Mouse (Mus musculus) embryonic fibroblast, embryonic 13.5 days (primary cell): ENCODE measurements around the gene Klc2. TPM values are rescaled to one million over a fixed set of nuclear protein-coding genes. Genes with fewer than 3 reads are reported as not detected.

ENCODE experiments used
- H3K27ac ChIP-seq: 2 replicates; pipeline ENCODE4 v1.5.1; 2012; ENCODE audit warnings: low read length, control low read depth, inconsistent platforms; ENCODE audit not compliant: insufficient read depth
- H3K4me1 ChIP-seq: 2 replicates; pipeline ENCODE4 v1.6.1; 2011; ENCODE audit warnings: low read length; ENCODE audit not compliant: control insufficient read depth, insufficient read depth
- H3K4me3 ChIP-seq: 2 replicates; pipeline ENCODE4 v1.5.1; 2011; ENCODE audit warnings: mild to moderate bottlenecking, control low read depth, low read length; ENCODE audit not compliant: insufficient read depth
- CTCF ChIP-seq: IDR thresholded peaks from 2 replicates; pipeline ENCODE4 v1.5.1; 2011; ENCODE audit warnings: mild to moderate bottlenecking, control low read depth, low read length, moderate library complexity, borderline replicate concordance; ENCODE audit not compliant: insufficient read depth
- POLR2A ChIP-seq: IDR thresholded peaks from 2 replicates; pipeline ENCODE4 v1.6.1; 2011; ENCODE audit warnings: low read depth, mild to moderate bottlenecking, control low read depth, low read length, moderate library complexity
- polyA plus RNA-seq: library from polyadenylated mRNA; stranded (reverse); fragments of >200 nt; gene quantifications from 2 replicates; pipeline ENCODE4 v1.2.4, GENCODE M21; 2011; ENCODE audit warnings: low read depth; ENCODE audit not compliant: missing spikeins, insufficient read length

The Klc2 gene
- polyA plus RNA-seq, 1 experiment = 24.2 TPM

DNA sequence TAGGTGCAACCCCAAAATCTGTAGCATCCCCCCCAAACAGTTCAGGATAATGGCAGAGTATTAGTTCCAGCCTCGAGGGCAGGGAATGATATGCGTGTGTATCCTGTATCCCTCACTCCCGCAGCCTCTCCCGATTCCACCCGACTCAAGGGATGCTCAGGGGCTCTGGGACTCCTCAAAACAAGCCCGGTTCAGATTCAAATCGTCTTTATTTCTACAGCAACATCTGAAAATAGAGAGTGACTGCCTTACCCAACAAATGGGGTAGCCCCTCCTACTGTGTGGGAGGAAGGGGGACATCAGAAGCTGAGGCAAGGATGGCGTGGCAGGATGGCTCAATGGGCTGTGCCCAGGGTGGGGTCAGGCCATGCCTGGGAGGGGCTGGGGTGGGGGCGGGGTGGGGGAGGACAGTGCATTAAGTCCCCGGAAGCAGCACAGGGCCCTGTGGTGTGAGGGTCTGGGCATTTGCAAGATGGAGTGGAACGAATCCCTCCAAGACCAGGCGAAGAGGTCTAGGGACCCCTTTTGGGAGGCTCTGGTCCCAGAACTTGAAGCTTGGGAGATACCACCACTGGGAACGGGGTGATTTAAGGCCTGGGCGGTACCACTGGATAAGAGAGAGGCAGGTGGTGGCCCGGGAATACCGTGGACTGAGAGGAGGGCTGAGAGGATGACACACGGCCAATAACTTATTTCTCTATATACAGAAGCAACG lies 10.6 kb downstream of the Klc2 start:
- no peak for TF ChIP-seq CTCF
- no peak for TF ChIP-seq POLR2A
- Histone ChIP-seq H3K27ac (no peak overlapping the region), H3K4me1 (peaks cover 5% of the 10 kb centered on the region), H3K4me3 (no peak overlapping the region)

DNA sequence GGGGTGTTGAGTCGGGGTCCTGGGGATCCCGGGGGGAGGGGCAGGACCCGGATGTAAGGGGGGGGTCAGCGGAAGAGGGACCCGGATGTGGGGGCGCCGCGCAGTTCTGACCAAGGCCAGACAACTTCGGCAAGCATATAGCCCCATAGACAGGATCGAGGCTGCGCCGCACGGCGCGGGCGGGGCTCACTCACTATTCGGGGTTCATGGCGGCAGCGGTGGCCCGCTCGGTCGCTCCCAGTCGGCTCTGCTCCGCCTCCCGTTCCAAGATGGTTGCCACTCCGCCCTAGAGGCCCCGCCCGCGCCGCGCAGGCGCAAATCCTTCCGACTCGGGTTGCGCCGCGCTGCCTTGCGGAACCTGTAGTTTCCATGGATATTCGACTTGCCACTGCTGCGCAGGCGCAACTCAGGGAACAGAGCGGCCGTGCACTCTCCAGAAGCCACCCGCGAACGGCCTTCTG lies 11.6 kb downstream of the Klc2 start, which contains the start of gene Rab1b:
Rab1b (minus strand) TSS at position 342 of the 461 bp plus-strand sequence.
- Histone ChIP-seq H3K4me3 (peak within 1 kb of the TSS; percentile 84), H3K4me1 (peaks cover 5% of the 10 kb centered on the region), H3K27ac (peak within 1 kb of the TSS; percentile 94)
- TF ChIP-seq CTCF (no peak), POLR2A (peak; percentile 71)

DNA sequence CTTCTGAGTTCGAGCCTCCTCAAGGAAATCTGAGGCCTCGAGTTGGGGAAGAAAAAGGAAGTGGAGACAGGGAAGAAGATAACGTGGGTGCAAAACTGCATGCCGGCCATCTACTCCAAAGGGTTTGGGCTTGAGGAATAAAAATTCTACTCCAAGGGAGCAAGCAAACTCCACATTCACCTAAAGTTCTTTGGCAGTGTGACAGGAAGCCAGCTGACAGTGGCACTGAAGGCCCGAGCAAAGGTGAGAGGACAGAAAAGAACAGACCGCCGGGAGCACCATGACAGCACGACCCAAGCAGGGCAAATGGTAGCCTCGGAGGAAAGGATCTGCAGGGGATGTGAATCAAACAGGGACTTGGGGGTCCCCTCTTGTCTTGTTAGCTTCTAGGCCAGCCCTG lies 12.3 kb downstream of the Klc2 start:
- Histone ChIP-seq H3K4me3 (peak overlapping the region; percentile 84), H3K4me1 (peaks cover 5% of the 10 kb centered on the region), H3K27ac (peak overlapping the region; percentile 94)
- TF ChIP-seq CTCF (no peak), POLR2A (no peak)

DNA sequence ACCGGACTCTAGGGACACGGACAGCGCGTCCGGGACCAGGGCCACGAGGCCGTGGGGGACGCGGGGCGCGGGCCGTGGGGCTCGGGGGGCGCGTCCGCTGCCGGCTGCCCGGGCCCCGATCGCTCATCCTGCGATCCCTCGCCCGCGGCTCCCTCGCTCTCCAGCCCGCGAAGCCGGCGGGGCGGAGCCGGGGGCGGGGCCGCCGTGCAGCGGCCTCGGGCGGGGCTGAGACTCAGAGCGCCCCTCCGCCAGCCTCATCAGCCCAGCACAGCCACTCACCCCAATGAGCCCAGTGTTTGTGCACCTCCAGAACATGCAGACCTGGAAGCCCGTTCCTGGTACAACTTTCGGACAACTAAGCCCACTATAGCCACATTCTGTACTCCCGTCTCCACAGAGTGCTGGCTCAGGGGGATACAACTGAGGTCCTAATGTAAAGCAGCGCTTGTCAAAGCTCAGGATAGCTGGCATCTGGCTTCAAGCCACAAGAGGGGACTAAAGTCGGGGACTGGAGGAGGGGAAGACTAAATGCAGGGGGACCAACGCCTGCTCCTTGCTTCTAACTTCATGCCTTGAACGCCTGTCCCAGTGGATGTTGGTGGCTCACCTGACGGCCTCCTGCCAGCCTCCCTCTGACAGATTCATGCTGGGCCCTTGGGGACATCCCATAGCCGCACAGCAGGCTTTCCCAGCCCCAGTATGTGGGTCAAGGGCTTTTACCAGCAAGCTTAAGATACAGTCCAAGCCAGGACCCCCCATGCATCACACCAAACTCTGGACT lies 19.8 kb downstream of the Klc2 start, which contains the start of gene Cnih2:
Cnih2 (minus strand) TSS at position 159 of the 781 bp plus-strand sequence.
- H3K4me1 ChIP-seq = peaks cover 2% of the 10 kb centered on the region; the same call in 1 of the 2 replicates
- no peak within 1 kb of the TSS for H3K27ac ChIP-seq
- TF ChIP-seq POLR2A (no peak), CTCF (no peak)

DNA sequence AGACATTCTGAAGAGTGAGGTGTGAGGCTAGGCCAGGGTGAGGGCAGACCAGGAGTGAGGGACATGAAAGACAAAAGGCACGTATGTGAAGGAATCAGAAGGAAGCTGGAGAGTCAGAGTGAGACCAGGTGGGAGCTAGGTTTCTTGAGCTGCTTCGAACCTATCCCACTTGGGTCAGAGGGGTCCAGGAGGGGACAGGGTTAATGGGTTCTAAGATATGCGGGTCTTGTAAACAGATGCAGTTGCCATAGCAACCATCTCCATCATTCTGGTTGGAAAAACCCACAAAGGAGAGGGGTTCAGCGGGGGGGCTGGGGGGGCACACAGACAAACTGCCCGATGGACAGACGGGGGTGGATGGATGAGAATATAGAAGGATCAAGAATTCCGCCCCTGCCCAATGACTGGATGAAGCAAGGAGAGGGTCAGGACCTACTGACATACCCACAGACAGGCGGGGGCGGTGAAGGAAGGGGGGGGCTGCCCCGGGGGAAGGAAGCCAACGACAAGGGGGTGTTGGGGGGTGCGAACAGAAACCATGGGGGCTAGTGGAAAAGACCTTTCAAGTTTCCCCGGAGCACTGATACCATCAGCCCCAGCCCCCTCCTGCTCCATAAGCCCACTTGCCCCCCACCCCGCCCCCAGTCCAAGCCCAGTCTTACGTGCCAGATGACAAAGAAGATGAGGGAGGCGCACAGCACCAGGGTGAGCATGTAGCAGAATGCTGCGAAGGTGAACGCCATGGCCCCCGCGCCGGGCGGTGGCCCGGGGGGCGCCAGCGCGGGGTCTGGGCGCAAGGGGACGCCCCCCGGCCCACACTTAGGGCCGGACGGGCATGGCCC lies 20.6 kb downstream of the Klc2 start:
- no peak for TF ChIP-seq CTCF
- TF ChIP-seq POLR2A = no peak
- Histone ChIP-seq H3K4me1 (peaks cover 2% of the 10 kb centered on the region; the same call in 1 of the 2 replicates), H3K27ac (no peak overlapping the region), H3K4me3 (peak overlapping the region; percentile 8; the same call in 1 of the 2 replicates)

More for the DNA sequence above, 19.8 kb downstream of the Klc2 start, which contains the start of gene Cnih2:
- H3K4me3 ChIP-seq = peak within 1 kb of the TSS; percentile 8; the same call in 1 of the 2 replicates

DNA sequence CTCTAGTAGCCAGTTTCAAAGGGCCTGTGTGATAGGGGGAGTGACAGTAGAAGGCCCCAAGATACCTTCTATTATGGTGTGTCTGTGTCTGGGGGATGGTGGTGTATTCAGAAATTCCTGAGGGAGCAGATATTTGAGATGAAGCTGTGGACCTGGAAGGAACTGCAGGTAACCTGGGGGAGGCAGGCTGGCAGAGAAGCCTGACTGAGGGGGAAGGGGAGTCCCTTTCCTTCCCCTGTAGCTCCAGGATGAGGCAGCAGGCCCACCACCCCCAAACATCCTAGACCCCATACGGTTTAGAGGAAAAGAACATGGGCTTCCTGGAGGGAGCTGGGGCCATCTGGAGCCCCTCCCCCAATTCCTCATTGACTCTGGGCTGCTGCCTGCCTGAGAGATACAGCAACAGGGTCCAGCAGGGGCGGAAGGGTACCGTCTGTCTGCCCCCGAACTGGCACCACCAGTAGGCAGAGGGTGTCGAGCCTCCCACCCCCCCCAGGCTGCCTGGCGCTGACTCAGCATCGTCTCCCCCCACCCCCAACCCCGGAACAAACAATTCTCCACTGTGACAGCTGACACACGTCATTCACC lies 22.4 kb downstream of the Klc2 start:
- no peak overlapping the region for H3K27ac ChIP-seq

DNA sequence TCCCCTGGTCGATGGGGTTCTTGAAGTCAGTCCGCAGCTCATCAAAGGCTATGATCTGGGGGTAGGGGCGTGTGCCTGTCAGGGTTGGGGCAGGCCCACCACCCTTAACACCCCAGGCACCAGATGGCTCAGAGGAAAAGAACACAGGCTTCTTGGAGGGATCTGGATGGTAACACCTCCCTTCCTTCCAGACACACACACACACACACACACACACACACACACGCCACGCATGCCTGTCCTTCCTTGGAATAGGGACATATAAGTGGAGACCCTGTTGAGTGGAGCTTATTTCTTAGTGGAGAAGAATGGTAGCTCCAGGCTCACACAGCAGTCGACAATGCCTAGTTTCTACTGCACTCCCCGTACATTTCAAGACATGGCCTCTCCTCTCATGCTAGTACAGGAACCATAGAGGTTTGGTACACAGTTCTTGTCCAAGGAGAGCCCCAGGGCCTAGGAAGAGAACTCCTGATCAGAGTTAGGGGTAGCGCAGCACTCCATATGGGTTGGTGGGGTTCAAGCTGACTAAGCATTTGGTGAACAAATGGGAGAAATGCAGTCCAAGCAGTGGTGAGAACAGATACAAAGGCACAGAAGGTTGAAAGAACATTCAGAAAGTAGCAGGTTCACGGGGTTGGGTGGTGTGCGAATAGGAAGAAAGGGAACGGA lies 23.5 kb downstream of the Klc2 start:
- TF ChIP-seq POLR2A (no peak), CTCF (no peak)
- Histone ChIP-seq H3K27ac (no peak overlapping the region), H3K4me1 (peaks cover 2% of the 10 kb centered on the region; the same call in 1 of the 2 replicates), H3K4me3 (no peak overlapping the region)

More for the DNA sequence above, 22.4 kb downstream of the Klc2 start:
- H3K4me1 ChIP-seq = peaks cover 2% of the 10 kb centered on the region; the same call in 1 of the 2 replicates
- H3K4me3 ChIP-seq = no peak overlapping the region
- TF ChIP-seq POLR2A (no peak; the same call in 1 of the 2 replicates), CTCF (no peak)

DNA sequence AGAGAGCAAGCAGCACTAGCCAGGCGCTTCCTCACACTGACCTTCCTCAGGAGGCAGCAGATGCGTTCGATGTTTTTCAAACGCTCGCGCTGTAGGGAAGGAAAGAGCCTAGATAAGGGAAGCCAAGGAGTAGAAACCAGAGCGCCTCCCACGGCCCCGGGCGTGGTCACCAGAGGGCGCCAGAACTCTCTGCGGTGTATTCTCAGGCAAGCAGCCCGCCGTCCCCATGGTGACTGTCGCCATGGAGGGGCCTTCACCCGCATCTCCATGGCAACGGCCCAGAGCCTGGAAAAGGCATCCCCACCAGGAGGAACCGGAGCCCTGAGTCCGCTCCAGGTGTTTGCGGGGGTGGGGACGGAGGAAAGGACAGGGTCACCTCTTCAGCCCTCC lies 24.1 kb downstream of the Klc2 start:
- H3K27ac ChIP-seq = no peak overlapping the region
- no peak; the same call in none of the 2 replicates for TF ChIP-seq POLR2A
- TF ChIP-seq CTCF = peak; percentile 65
- H3K4me3 ChIP-seq = no peak overlapping the region
- H3K4me1 ChIP-seq = peaks cover 2% of the 10 kb centered on the region; the same call in 1 of the 2 replicates
